ENCODE assay signal across 21 mouse cellular contexts in genomic region chr6:22379831-22380230, GRCm38 (mm10). TPM values are rescaled to one million over a fixed set of nuclear protein-coding genes. Genes with fewer than 3 reads are reported as not detected.
DNase-seq lines count a peak whose midpoint lies in the region; ATAC-seq and TF ChIP-seq lines count a peak whose summit lies in the region.
"Had no signal": no experiment of that assay in that cellular context is flagged by ENCODE, and none has a peak within 500 bp of the region (broad histone marks: within the 10 kb centered on the region; RNA-seq: fewer than 3 reads in every experiment).

No protein-coding gene starts in this region.

- DNase-seq in lung, postnatal 0 days (ENCODE audit: low spot score), result peak; percentile 15
- DNase-seq in lung, adult 18-20 months, result no peak
- peak; percentile 79 for DNase-seq in NIH3T3 (ENCODE audit: low read depth)
- DNase-seq in retina, embryonic 14.5 days (ENCODE audit: low spot score), result no peak
- DNase-seq in spleen, postnatal 14 days (ENCODE audit: low spot score in 2 of 2), result no peak
- DNase-seq: cerebellum, adult 8-10 months; cerebellum, postnatal 25 days; forebrain, postnatal 0 days; gastrocnemius, postnatal 10 days; kidney, adult 9 months; kidney, postnatal 14 days; lung, postnatal 10 days had no signal

- no peaks in the 10 kb centered on the region for H3K4me1 ChIP-seq in lung, postnatal 0 days (ENCODE audit: insufficient read depth, low read depth, low read length)
- H3K4me1 ChIP-seq in intestine, embryonic 16.5 days (ENCODE audit: control insufficient read depth, insufficient read depth, low read length), result peaks cover 4% of the 10 kb centered on the region; the same call in 1 of the 2 replicates
- H3K4me1 ChIP-seq: heart, embryonic 13.5 days; limb, embryonic 13.5 days; midbrain, embryonic 10.5 days; midbrain, embryonic 15.5 days; neural tube, embryonic 12.5 days had no signal

- no peak overlapping the region for H3K9ac ChIP-seq in lung, postnatal 0 days (replicated peaks; ENCODE audit: low read depth)
- no peak overlapping the region for H3K9ac ChIP-seq in intestine, embryonic 16.5 days (ENCODE audit: low read depth, low read length)
- H3K9ac ChIP-seq: forebrain, postnatal 0 days; heart, embryonic 13.5 days; limb, embryonic 13.5 days; midbrain, embryonic 15.5 days; neural tube, embryonic 12.5 days had no signal

- H3K27me3 ChIP-seq in lung, postnatal 0 days (replicated peaks; ENCODE audit: insufficient read depth, low read length), result no peaks in the 10 kb centered on the region
- H3K27me3 ChIP-seq in intestine, embryonic 16.5 days (replicated peaks; ENCODE audit: control insufficient read depth, insufficient read depth, low read length), result no peaks in the 10 kb centered on the region
- H3K27me3 ChIP-seq: heart, embryonic 13.5 days; limb, embryonic 13.5 days; midbrain, embryonic 15.5 days; neural tube, embryonic 12.5 days had no signal

- H3K9me3 ChIP-seq in lung, postnatal 0 days (ENCODE audit: low read length), result no peaks in the 10 kb centered on the region
- H3K9me3 ChIP-seq in intestine, embryonic 16.5 days (ENCODE audit: control insufficient read depth, low read length), result no peaks in the 10 kb centered on the region
- H3K9me3 ChIP-seq: heart, embryonic 13.5 days; limb, embryonic 13.5 days; midbrain, embryonic 10.5 days; midbrain, embryonic 15.5 days; neural tube, embryonic 12.5 days had no signal

- no peak for TF ChIP-seq EP300 in lung, postnatal 0 days (IDR thresholded peaks at IDR 0.05)

- no peak overlapping the region for H3K27ac ChIP-seq in lung, postnatal 0 days (ENCODE audit: low read length)
- no peak overlapping the region for H3K27ac ChIP-seq in intestine, embryonic 16.5 days (ENCODE audit: low read length)
- H3K27ac ChIP-seq: heart, embryonic 13.5 days; layer of hippocampus, adult 2 months; limb, embryonic 13.5 days; midbrain, embryonic 10.5 days; midbrain, embryonic 15.5 days; neural tube, embryonic 12.5 days had no signal

- ATAC-seq in lung, postnatal 0 days, result no peak; the same call in 1 of the 2 replicates
- peak; percentile 55; the same call in 1 of the 2 replicates for ATAC-seq in intestine, embryonic 16.5 days
- ATAC-seq: forebrain, postnatal 0 days; hindbrain, embryonic 16.5 days; midbrain, embryonic 15.5 days had no signal

- WGBS in lung, postnatal 0 days, result 90% methylated on average over 1 of the region's 1 CpGs
- 89% methylated on average over 1 of the region's 1 CpGs for WGBS in intestine, embryonic 16.5 days

- no peak overlapping the region for H3K4me2 ChIP-seq in lung, postnatal 0 days (replicated peaks; ENCODE audit: low read depth, low read length)
- H3K4me2 ChIP-seq in intestine, embryonic 16.5 days (ENCODE audit: low read depth, low read length), result no peak overlapping the region
- H3K4me2 ChIP-seq: heart, embryonic 13.5 days; limb, embryonic 13.5 days; liver, embryonic 11.5 days; midbrain, embryonic 15.5 days; neural tube, embryonic 12.5 days had no signal

- TF ChIP-seq CTCF in lung, postnatal 0 days (IDR thresholded peaks at IDR 0.05), result no peak

- no peaks in the 10 kb centered on the region for H3K36me3 ChIP-seq in lung, postnatal 0 days (ENCODE audit: insufficient read depth, low read length)
- H3K36me3 ChIP-seq in intestine, embryonic 16.5 days (ENCODE audit: control insufficient read depth, insufficient read depth, low read length), result no peaks in the 10 kb centered on the region
- H3K36me3 ChIP-seq: heart, embryonic 13.5 days; limb, embryonic 13.5 days; midbrain, embryonic 10.5 days; midbrain, embryonic 15.5 days; neural tube, embryonic 12.5 days had no signal

- H3K4me3 ChIP-seq in lung, postnatal 0 days (ENCODE audit: low read depth, low read length), result no peak overlapping the region
- no peak overlapping the region for H3K4me3 ChIP-seq in intestine, embryonic 16.5 days (ENCODE audit: low read length)
- H3K4me3 ChIP-seq: heart, embryonic 13.5 days; layer of hippocampus, adult 2 months; limb, embryonic 13.5 days; midbrain, embryonic 10.5 days; midbrain, embryonic 15.5 days; neural tube, embryonic 12.5 days had no signal

RNA-seq across cellular contexts. Expression of gene Fam3c, which starts 23.8 kb away (rescaled TPM):
- polyA plus RNA-seq in lung, postnatal 0 days (2015; fragmentation: Nextera tagmentation; extraction: Ambion mirVana), result 66.9 and 74.8 TPM in 2 replicates
- 35.6 and 36.9 TPM in 2 replicates for polyA plus RNA-seq in intestine, embryonic 16.5 days (2015; fragmentation: Nextera tagmentation; extraction: Ambion mirVana)

Comparison
In these comparisons a context has a peak if more than half of its experiments do, and no peak if none do; other contexts are left out.
1. DNase-seq: peak in lung, postnatal 0 days (single experiment) and NIH3T3 (single experiment); none in lung, adult 18-20 months (0 of 2), retina, embryonic 14.5 days (single experiment) and spleen, postnatal 14 days (0 of 2).